Mouse (Mus musculus) testis, adult 2 months (tissue): ENCODE results near the gene Gkn2.

Experiments used
- CTCF ChIP-seq: fragments of 200-500 bp; IDR thresholded peaks from 2 replicates; pipeline ENCODE4 v1.5.1; 2012; ENCODE audit warnings: low read depth, mild to moderate bottlenecking, inconsistent platforms, low read length, moderate library complexity; ENCODE audit not compliant: control insufficient read depth, insufficient read depth, insufficient replicate concordance
- POLR2A ChIP-seq: fragments of 200-500 bp; IDR thresholded peaks from 2 replicates; pipeline ENCODE4 v1.6.1; 2012; ENCODE audit warnings: low read depth, mild to moderate bottlenecking, inconsistent platforms, low read length, moderate library complexity; ENCODE audit not compliant: control insufficient read depth

- no peak for TF ChIP-seq POLR2A
- TF ChIP-seq CTCF = no peak
These were observed 44.6 kb upstream of the Gkn2 start for GRCm38 (mm10) chr6:87328265-87329173.
